Mouse (Mus musculus): Measurements from ENCODE around the gene Cacna1e.

- TF ChIP-seq POLR2A (IDR thresholded peaks at IDR 0.05; ENCODE audit: borderline replicate concordance, extremely low read depth, insufficient read depth, insufficient read length, poor library complexity, severe bottlenecking) (no peak), CTCF (IDR thresholded peaks at IDR 0.05; ENCODE audit: borderline replicate concordance, extremely low read depth, insufficient read depth, insufficient read length) (no peak)
Measured at GRCm38 (mm10) chr1:154816267-154816666, 68.0 kb downstream of the Cacna1e start.

Measured in brain, embryonic 14.5 days (tissue).